Mouse (Mus musculus): ENCODE data around the gene Foxj2.

Gene Foxj2

GRCm38 (mm10) chr6:122873871-122874719 is 54.4 kb downstream of the Foxj2 start, which contains the start of gene Necap1:
Gene Necap1, plus strand, starts transcription at chr6:122874474.
- DNase-seq (ENCODE audit: low spot score in 2 of 2) = peak; percentile 96 to 97

- DNase-seq (ENCODE audit: low spot score in 2 of 2) = no peak
Observed at GRCm38 (mm10) chr6:122874720-122875389, 55.1 kb downstream of the Foxj2 start.

- no peak for DNase-seq (ENCODE audit: low spot score in 2 of 2)
Observed at GRCm38 (mm10) chr6:122879141-122879735, 59.5 kb downstream of the Foxj2 start.

GRCm38 (mm10) chr6:122879781-122880505 is 60.2 kb downstream of the Foxj2 start:
- DNase-seq (ENCODE audit: low spot score in 2 of 2) = no peak

- DNase-seq (ENCODE audit: low spot score in 2 of 2) = no peak
Observed at GRCm38 (mm10) chr6:122881287-122881686, 61.6 kb downstream of the Foxj2 start.

- no peak for DNase-seq (ENCODE audit: low spot score in 2 of 2)
Observed at GRCm38 (mm10) chr6:122883603-122884002, 63.9 kb downstream of the Foxj2 start.

GRCm38 (mm10) chr6:122889599-122889998 is 69.9 kb downstream of the Foxj2 start:
- no peak for DNase-seq (ENCODE audit: low spot score in 2 of 2)

- DNase-seq (ENCODE audit: low spot score in 2 of 2) = peak; percentile 28 to 30
Observed at GRCm38 (mm10) chr6:122892442-122893049, 72.8 kb downstream of the Foxj2 start.

Data from right cerebral cortex, postnatal 36 days (tissue).